ENCODE assay signal across 8 mouse cellular contexts in the genomic region with DNA sequence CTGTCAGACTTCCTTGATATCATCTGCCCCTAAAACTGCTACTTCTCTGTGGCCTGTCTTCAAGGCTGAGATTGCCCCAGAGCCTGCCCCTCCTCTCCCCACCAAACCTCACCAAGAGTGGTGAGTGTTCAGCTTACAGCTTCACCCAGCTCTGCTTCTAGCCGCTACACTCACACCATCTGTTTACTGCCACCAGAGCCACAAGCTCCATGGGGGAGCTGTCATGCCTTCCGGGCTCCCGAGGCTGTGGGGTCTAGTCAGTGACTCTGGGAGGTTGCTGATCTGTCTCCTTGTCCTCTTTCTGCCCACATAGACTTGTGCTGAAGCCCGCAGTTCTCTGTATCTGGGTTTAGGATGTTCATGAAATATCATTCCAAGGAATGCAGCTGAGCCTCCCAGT.
"Had no signal": no experiment of that assay in that cellular context is flagged by ENCODE, and none has a peak within 500 bp of the region (broad histone marks: within the 10 kb centered on the region; RNA-seq: fewer than 3 reads in every experiment).

No protein-coding gene starts in this region.

- H3K9me3 ChIP-seq: limb, embryonic 15.5 days; liver, embryonic 12.5 days; lung, embryonic 15.5 days; midbrain, embryonic 12.5 days had no signal

- DNase-seq: kidney, postnatal 36 days; layer of hippocampus, adult 9-11 months had no signal

- H3K9ac ChIP-seq: limb, embryonic 15.5 days; liver, embryonic 12.5 days; lung, embryonic 15.5 days; midbrain, embryonic 12.5 days had no signal

- H3K4me2 ChIP-seq: limb, embryonic 15.5 days; liver, embryonic 12.5 days; lung, embryonic 15.5 days; midbrain, embryonic 12.5 days had no signal

- H3K4me1 ChIP-seq: limb, embryonic 15.5 days; liver, embryonic 12.5 days; lung, embryonic 15.5 days; midbrain, embryonic 12.5 days had no signal

- H3K27me3 ChIP-seq: limb, embryonic 15.5 days; liver, embryonic 12.5 days; lung, embryonic 15.5 days had no signal

- H3K36me3 ChIP-seq: limb, embryonic 15.5 days; liver, embryonic 12.5 days; lung, embryonic 15.5 days; midbrain, embryonic 12.5 days had no signal

- ATAC-seq: liver, embryonic 12.5 days had no signal

- H3K27ac ChIP-seq: kidney, postnatal 0 days; limb, embryonic 15.5 days; liver, embryonic 12.5 days; lung, embryonic 15.5 days; midbrain, embryonic 12.5 days; stomach, postnatal 0 days had no signal

- H3K4me3 ChIP-seq: limb, embryonic 15.5 days; liver, embryonic 12.5 days; lung, embryonic 15.5 days; midbrain, embryonic 12.5 days had no signal
